Comparison of ENCODE assay signal across 9 mouse cellular contexts in the genomic region with DNA sequence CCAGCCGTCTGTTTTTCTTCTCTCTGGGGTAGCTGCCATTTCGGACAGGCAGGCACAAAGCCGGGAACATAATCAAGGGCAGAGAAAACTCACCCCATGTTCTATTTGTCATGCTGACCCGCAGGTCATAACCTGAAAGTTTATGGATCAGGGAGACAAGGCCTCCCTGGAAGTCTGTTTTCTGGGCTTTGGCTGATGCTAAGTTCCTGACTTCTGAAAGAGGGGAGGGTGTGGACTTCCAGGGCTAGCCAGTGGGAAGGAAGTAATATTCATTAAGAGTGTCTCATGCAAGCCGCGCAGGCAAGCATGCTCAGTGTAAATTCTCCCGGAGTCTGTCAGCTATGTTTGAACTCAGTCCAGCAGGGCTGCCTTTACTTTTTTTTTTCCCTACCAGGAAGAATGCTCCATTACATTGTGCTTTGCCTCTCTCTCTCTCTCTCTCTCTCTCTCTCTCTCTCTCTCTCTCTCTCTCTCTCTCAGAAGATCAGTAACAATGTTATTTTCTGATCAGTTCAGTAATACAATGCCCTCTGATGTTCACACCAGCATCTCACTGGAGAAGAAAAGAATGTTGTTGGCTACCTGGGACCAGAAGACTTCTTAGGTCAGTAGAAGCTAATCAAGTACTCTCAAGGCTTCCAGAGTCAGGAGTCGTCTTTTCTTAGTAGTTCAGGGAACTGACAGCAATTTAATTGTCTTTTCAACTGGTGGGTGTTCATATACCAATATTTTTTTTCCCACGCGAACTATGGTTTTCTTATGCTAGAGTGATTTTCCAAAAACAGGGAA.
A peak's percentile ranks its signal among the peaks of the same experiment; 100 is the strongest.
DNase-seq lines count a peak whose midpoint lies in the region; ATAC-seq lines count a peak whose summit lies in the region.
"Had no signal": no experiment of that assay in that cellular context is flagged by ENCODE, and none has a peak within 500 bp of the region (broad histone marks: within the 10 kb centered on the region; RNA-seq: fewer than 3 reads in every experiment).

No protein-coding gene starts in this region.

- no peak for ATAC-seq in megakaryocyte-erythroid progenitor cell, adult 5-6 weeks (replicated peaks; ENCODE audit: low FRiP score, low TSS enrichment, poor library complexity, severe bottlenecking)

- DNase-seq in NIH3T3 (ENCODE audit: low read depth): peak; percentile 87
- peak; percentile 87 for DNase-seq in embryo, embryonic 11 days
- peak; percentile 71 to 89 for DNase-seq in heart, adult 18-20 months
- peak; percentile 24 for DNase-seq in kidney, adult 18-20 months
- peak; percentile 80 for DNase-seq in lung, postnatal 10 days
- peak; percentile 69 for DNase-seq in skeletal muscle tissue, adult 2 months (ENCODE audit: low read depth, low spot score)
- no peak for DNase-seq in layer of hippocampus, adult 8-10 months (ENCODE audit: low spot score in 2 of 2)
- DNase-seq: liver, embryonic 13.5 days had no signal

Comparison
In these comparisons a context has a peak if more than half of its experiments do, and no peak if none do; other contexts are left out.
1. DNase-seq: peak in NIH3T3 (single experiment), embryo, embryonic 11 days (single experiment), heart, adult 18-20 months (2 of 2), kidney, adult 18-20 months (single experiment), lung, postnatal 10 days (single experiment) and skeletal muscle tissue, adult 2 months (single experiment); none in layer of hippocampus, adult 8-10 months (0 of 2).